Mouse (Mus musculus): ENCODE results near the gene Ccdc13. TPM values are rescaled to one million over a fixed set of nuclear protein-coding genes. Genes with fewer than 3 reads are reported as not detected.

The Ccdc13 gene
- polyA plus RNA-seq, 1 experiment = 0.34 TPM

- no peaks in the 10 kb centered on the region for H3K9me3 ChIP-seq
- no peak overlapping the region for H3K4me3 ChIP-seq (replicated peaks)
- peaks cover 24% of the 10 kb centered on the region for H3K27me3 ChIP-seq (replicated peaks)
- peaks cover 26% of the 10 kb centered on the region for H3K4me1 ChIP-seq
- TF ChIP-seq FLI1 (IDR thresholded peaks at IDR 0.05; ENCODE audit: low read length) = no peak
- H3K36me3 ChIP-seq (replicated peaks; ENCODE audit: low read length) = no peaks in the 10 kb centered on the region
Observed at GRCm38 (mm10) chr9:121868236-121868635, 29.0 kb upstream of the Ccdc13 start.

- TF ChIP-seq FLI1 (IDR thresholded peaks at IDR 0.05; ENCODE audit: low read length) = no peak
- TF ChIP-seq GATA1 (IDR thresholded peaks at IDR 0.05; ENCODE audit: borderline replicate concordance, low read length) = no peak
- H3K27me3 ChIP-seq (replicated peaks) = peaks cover 24% of the 10 kb centered on the region
- no peaks in the 10 kb centered on the region for H3K9me3 ChIP-seq
- no peaks in the 10 kb centered on the region for H3K36me3 ChIP-seq (replicated peaks; ENCODE audit: low read length)
- peaks cover 24% of the 10 kb centered on the region for H3K4me1 ChIP-seq
- no peak overlapping the region for H3K4me3 ChIP-seq (replicated peaks)
Observed at GRCm38 (mm10) chr9:121867632-121868031, 28.4 kb upstream of the Ccdc13 start.

DNA sequence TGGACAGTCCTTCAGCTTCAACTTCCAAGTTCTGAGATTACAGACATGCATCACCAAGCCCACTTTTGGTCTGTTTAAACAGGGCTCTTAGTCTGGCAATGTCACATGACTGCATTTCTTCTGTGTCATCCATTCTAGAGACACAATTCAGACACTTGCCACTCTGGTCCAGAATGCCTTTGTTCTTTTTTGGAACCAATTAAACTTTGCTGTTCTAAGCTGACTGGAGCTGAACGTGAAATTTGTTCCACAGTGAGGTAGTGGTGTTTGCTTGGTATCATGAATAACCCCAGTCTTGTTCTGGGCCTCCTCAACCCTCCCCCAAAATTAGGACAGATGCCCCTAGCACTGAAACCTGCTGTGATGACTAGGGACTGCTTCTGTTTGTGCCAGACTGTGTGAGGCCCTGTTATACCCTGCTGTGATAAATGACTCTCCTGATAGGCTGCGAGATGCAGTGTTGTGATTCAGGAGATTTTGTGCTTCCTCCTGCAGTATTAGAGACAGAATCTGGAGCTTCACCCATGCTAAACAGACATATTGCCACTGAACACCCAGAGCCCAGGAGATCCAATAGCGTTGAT is 26.3 kb upstream of the Ccdc13 start:
- Histone ChIP-seq H3K9me3 (no peaks in the 10 kb centered on the region), H3K27me3 (replicated peaks) (peaks cover 21% of the 10 kb centered on the region), H3K36me3 (replicated peaks; ENCODE audit: low read length) (no peaks in the 10 kb centered on the region), H3K4me3 (replicated peaks) (no peak overlapping the region), H3K4me1 (peaks cover 18% of the 10 kb centered on the region)
- no peak for TF ChIP-seq FLI1 (IDR thresholded peaks at IDR 0.05; ENCODE audit: low read length)
- TF ChIP-seq GATA1 (IDR thresholded peaks at IDR 0.05; ENCODE audit: borderline replicate concordance, low read length) = no peak

DNA sequence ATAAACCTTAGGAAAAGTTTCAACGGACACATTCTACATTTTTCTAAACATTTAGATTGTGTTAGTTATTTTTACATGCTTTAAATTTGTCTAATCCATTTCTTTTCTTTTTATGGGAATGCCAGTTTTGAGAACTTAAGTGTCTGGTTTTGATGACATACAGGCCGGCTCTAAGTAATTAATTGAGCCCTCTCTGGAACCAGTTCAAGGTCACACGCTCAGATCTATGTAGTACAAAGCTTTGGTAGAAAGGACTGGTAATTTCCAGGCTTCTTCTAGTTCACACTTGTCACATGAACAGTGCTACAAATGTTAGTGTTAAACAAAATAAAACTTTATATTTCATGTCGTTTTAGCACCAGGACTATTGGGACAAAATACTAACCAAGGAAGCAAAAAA is 25.6 kb upstream of the Ccdc13 start:
- no peak overlapping the region for H3K4me3 ChIP-seq (replicated peaks)
- H3K27me3 ChIP-seq (replicated peaks) = peaks cover 16% of the 10 kb centered on the region
- H3K4me1 ChIP-seq = peaks cover 18% of the 10 kb centered on the region
- H3K36me3 ChIP-seq (replicated peaks; ENCODE audit: low read length) = no peaks in the 10 kb centered on the region
- TF ChIP-seq GATA1 (IDR thresholded peaks at IDR 0.05; ENCODE audit: borderline replicate concordance, low read length) = no peak
- no peak for TF ChIP-seq FLI1 (IDR thresholded peaks at IDR 0.05; ENCODE audit: low read length)
- H3K9me3 ChIP-seq = no peaks in the 10 kb centered on the region

- Histone ChIP-seq H3K4me1 (peaks cover 19% of the 10 kb centered on the region), H3K27me3 (replicated peaks) (no peaks in the 10 kb centered on the region), H3K36me3 (replicated peaks; ENCODE audit: low read length) (peaks cover 5% of the 10 kb centered on the region), H3K9me3 (no peaks in the 10 kb centered on the region), H3K4me3 (replicated peaks) (no peak overlapping the region)
- TF ChIP-seq GATA1 (IDR thresholded peaks at IDR 0.05; ENCODE audit: borderline replicate concordance, low read length) (no peak), FLI1 (IDR thresholded peaks at IDR 0.05; ENCODE audit: low read length) (no peak)
Observed at GRCm38 (mm10) chr9:121860921-121861320, 21.7 kb upstream of the Ccdc13 start.

DNA sequence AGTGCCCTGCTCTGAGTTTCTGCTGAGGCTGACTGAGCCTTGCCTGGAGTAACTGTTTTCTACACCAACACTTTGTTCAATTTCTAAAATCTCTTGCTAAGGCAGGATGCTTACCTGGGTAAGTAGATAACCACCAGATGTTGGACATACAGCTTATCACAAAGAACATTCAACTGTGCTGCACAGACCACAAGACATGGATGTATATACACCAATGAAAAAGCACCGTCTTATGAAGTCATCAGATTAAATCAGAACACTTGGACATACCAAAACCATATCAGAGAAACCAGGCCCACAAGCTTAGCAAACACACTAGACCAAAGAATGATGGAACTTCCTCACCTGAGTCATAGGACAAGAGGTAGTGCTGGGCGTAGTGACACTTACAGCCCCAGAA is 20.1 kb upstream of the Ccdc13 start:
- H3K4me1 ChIP-seq = peaks cover 29% of the 10 kb centered on the region
- H3K36me3 ChIP-seq (replicated peaks; ENCODE audit: low read length) = peaks cover 16% of the 10 kb centered on the region
- no peak for TF ChIP-seq FLI1 (IDR thresholded peaks at IDR 0.05; ENCODE audit: low read length)
- no peak for TF ChIP-seq GATA1 (IDR thresholded peaks at IDR 0.05; ENCODE audit: borderline replicate concordance, low read length)
- H3K9me3 ChIP-seq = no peaks in the 10 kb centered on the region
- H3K4me3 ChIP-seq (replicated peaks) = no peak overlapping the region
- H3K27me3 ChIP-seq (replicated peaks) = no peaks in the 10 kb centered on the region

- Histone ChIP-seq H3K9me3 (no peaks in the 10 kb centered on the region), H3K4me3 (replicated peaks) (peak within 1 kb of the TSS; percentile 99), H3K36me3 (replicated peaks; ENCODE audit: low read length) (peaks cover 28% of the 10 kb centered on the region), H3K4me1 (peaks cover 41% of the 10 kb centered on the region), H3K27me3 (replicated peaks) (no peaks in the 10 kb centered on the region)
- no peak for TF ChIP-seq GATA1 (IDR thresholded peaks at IDR 0.05; ENCODE audit: borderline replicate concordance, low read length)
- no peak for TF ChIP-seq FLI1 (IDR thresholded peaks at IDR 0.05; ENCODE audit: low read length)
Observed at GRCm38 (mm10) chr9:121858153-121858488, 18.9 kb upstream of the Ccdc13 start, which contains the start of gene Higd1a. Gene Higd1a (minus strand): TSS chr9:121858362.

GRCm38 (mm10) chr9:121857474-121858152 is 18.4 kb upstream of the Ccdc13 start:
- H3K4me1 ChIP-seq = peaks cover 44% of the 10 kb centered on the region
- H3K4me3 ChIP-seq (replicated peaks) = peak overlapping the region; percentile 99

DNA sequence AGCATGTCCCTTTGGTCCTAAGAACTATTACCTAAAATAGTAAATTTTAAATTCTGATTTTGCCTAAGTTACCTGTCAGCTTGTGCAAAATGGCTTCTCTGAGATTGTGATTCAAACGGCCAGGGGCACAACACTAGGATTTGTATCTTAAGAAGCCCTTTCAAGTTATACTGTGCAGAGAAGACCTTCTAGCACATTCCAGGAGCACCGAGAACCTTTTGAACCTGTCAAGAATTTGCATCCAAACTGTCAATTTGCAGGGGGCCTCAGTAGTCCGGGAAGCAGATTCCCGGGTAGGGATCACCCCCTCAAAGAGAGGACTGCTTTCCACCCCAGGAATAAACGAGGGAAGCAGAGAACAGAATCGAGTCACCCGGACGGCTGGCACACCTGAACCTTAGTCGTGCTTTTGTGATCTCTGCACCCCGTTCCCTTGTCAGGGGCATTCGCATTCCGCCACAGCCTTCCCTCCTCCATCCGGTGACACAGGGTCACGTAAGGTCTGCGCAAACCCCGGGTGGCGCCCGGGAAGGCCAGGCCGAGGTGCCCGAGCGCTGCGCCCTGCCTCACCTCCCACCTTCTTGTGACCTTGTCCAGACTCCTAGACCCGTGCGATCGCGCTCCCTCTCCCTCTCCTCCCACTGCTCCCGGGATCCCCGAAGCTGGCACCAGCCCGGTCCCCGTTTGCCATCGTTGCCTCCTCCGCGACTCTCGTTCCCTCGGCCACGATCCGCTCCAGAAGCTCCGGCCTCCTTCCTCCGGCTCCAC is 17.6 kb upstream of the Ccdc13 start:
- peaks cover 41% of the 10 kb centered on the region for H3K36me3 ChIP-seq (replicated peaks; ENCODE audit: low read length)
- no peak for TF ChIP-seq GATA1 (IDR thresholded peaks at IDR 0.05; ENCODE audit: borderline replicate concordance, low read length)
- TF ChIP-seq FLI1 (IDR thresholded peaks at IDR 0.05; ENCODE audit: low read length) = no peak

More at GRCm38 (mm10) chr9:121857474-121858152, 18.4 kb upstream of the Ccdc13 start:
- Histone ChIP-seq H3K9me3 (no peaks in the 10 kb centered on the region), H3K36me3 (replicated peaks; ENCODE audit: low read length) (peaks cover 33% of the 10 kb centered on the region), H3K27me3 (replicated peaks) (no peaks in the 10 kb centered on the region)
- TF ChIP-seq FLI1 (IDR thresholded peaks at IDR 0.05; ENCODE audit: low read length) (peak; percentile 15; the same call in 1 of the 2 replicates), GATA1 (IDR thresholded peaks at IDR 0.05; ENCODE audit: borderline replicate concordance, low read length) (no peak)

GRCm38 (mm10) chr9:121854246-121854645 is 15.0 kb upstream of the Ccdc13 start:
- H3K27me3 ChIP-seq (replicated peaks) = no peaks in the 10 kb centered on the region
- H3K4me3 ChIP-seq (replicated peaks) = no peak overlapping the region
- TF ChIP-seq FLI1 (IDR thresholded peaks at IDR 0.05; ENCODE audit: low read length) = no peak
- no peak for TF ChIP-seq GATA1 (IDR thresholded peaks at IDR 0.05; ENCODE audit: borderline replicate concordance, low read length)
- peaks cover 44% of the 10 kb centered on the region for H3K4me1 ChIP-seq
- peaks cover 63% of the 10 kb centered on the region for H3K36me3 ChIP-seq (replicated peaks; ENCODE audit: low read length)
- H3K9me3 ChIP-seq = no peaks in the 10 kb centered on the region

More for the DNA sequence above, 17.6 kb upstream of the Ccdc13 start:
- H3K4me1 ChIP-seq = peaks cover 44% of the 10 kb centered on the region
- H3K27me3 ChIP-seq (replicated peaks) = no peaks in the 10 kb centered on the region
- H3K4me3 ChIP-seq (replicated peaks) = peak overlapping the region; percentile 99
- H3K9me3 ChIP-seq = no peaks in the 10 kb centered on the region

Measured in megakaryocyte, embryonic 14.5 days (primary cell).